In the genomic region with DNA sequence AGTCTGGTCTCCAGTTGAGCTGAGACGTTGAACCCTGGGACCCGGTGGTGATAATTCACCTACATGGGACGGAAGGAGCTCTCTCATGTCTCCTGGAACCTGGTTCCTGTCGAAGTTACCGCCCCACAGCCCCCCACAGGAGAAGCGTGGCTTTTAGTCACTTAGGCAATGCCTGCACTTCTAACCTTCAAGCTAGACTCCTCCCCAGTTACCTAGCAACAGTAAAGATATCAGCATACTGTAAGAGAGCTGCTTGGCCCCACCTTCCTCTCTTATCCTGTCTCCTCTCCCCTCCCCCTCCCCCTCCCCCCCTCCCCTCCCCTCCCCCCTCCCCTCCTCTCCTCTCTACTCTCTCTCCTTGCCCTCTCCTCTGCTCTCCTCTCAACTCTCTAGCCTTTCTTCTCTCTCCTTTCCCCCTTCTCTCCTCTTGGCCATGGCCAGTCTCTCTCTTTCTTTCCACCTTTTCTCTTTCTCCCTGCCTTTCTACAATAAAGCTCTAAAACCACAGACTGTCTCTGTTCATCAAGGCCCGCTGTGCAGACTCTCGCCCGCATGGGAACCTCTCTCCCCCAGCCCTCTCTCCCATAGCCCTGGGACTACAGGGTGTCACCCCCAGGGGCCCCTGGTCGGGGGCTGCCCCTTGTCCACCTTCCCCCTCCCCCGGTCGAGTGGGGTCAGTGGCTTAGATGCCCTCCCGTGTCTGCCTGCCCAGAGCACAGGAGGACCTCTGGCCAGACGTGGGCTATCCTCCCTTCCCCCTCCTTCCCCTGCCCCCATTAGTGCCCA, we compare ENCODE assay signal across 10 mouse cellular contexts.
DNase-seq lines count a peak whose midpoint lies in the region; ATAC-seq and TF ChIP-seq lines count a peak whose summit lies in the region.
"Had no signal": no experiment of that assay in that cellular context is flagged by ENCODE, and none has a peak within 500 bp of the region (broad histone marks: within the 10 kb centered on the region; RNA-seq: fewer than 3 reads in every experiment).

No protein-coding gene starts in this region.

- no peaks in the 10 kb centered on the region for H3K36me3 ChIP-seq in hindbrain, embryonic 10.5 days
- H3K36me3 ChIP-seq in hindbrain, embryonic 14.5 days (replicated peaks; ENCODE audit: control insufficient read depth, insufficient read depth): no peaks in the 10 kb centered on the region
- H3K36me3 ChIP-seq in ES-E14 (ENCODE audit: control insufficient read depth, insufficient read depth, low read length, poor library complexity, severe bottlenecking): no peaks in the 10 kb centered on the region

- H3K4me3 ChIP-seq in hindbrain, embryonic 10.5 days: no peak overlapping the region
- H3K4me3 ChIP-seq in hindbrain, embryonic 14.5 days (replicated peaks; ENCODE audit: low read length): no peak overlapping the region
- H3K4me3 ChIP-seq in ES-E14 (ENCODE audit: insufficient read depth in 1 of 2, low read depth in 1 of 2, low read length in 2 of 2, poor library complexity in 1 of 2, severe bottlenecking in 1 of 2): 0 out of 4 replicates have a peak overlapping the region, but pooled peaks of 1 of the 2 experiments have one; percentile 2

- 23% methylated on average over 14 of the region's 14 CpGs for WGBS in hindbrain, embryonic 10.5 days
- WGBS in hindbrain, embryonic 14.5 days: 29% methylated on average over 14 of the region's 14 CpGs

- peaks cover 10% of the 10 kb centered on the region for H3K4me1 ChIP-seq in hindbrain, embryonic 10.5 days (replicated peaks)
- no peaks in the 10 kb centered on the region for H3K4me1 ChIP-seq in hindbrain, embryonic 14.5 days (replicated peaks; ENCODE audit: control insufficient read depth, insufficient read depth, low read length)
- H3K4me1 ChIP-seq in ES-E14 (ENCODE audit: control insufficient read depth in 2 of 2, insufficient read depth in 2 of 2, low read length in 2 of 2, poor library complexity in 1 of 2): peaks cover 0 to 4% of the 10 kb centered on the region in 2 experiments; a peak in 2 of 4 replicates

- no peak overlapping the region for H3K9ac ChIP-seq in hindbrain, embryonic 14.5 days
- H3K9ac ChIP-seq in ES-E14 (ENCODE audit: insufficient read depth, low read depth, low read length, poor library complexity, severe bottlenecking): peak overlapping the region; percentile 37; the same call in 1 of the 2 replicates

- peak overlapping the region; percentile 29; the same call in 1 of the 2 replicates for H3K27ac ChIP-seq in hindbrain, embryonic 10.5 days
- no peak overlapping the region for H3K27ac ChIP-seq in hindbrain, embryonic 14.5 days
- H3K27ac ChIP-seq in ES-E14 (ENCODE audit: insufficient read depth, low read depth, low read length, poor library complexity, severe bottlenecking): no peak overlapping the region
- H3K27ac ChIP-seq: macrophage had no signal

- no peaks in the 10 kb centered on the region for H3K9me3 ChIP-seq in hindbrain, embryonic 10.5 days
- no peaks in the 10 kb centered on the region for H3K9me3 ChIP-seq in hindbrain, embryonic 14.5 days (ENCODE audit: control insufficient read depth, low read length)
- no peaks in the 10 kb centered on the region for H3K9me3 ChIP-seq in ES-E14 (ENCODE audit: control insufficient read depth, insufficient read depth, low read depth, low read length)

- H3K4me2 ChIP-seq in hindbrain, embryonic 14.5 days (replicated peaks): no peak overlapping the region

- in situ Hi-C loops in ES-E14 (cut with MboI; ENCODE audit: low sequenced_read_pairs in 2 of 2, unreplicated experiment in 2 of 2): no loop called here

- DNase-seq in hindbrain, embryonic 10.5 days (ENCODE audit: low spot score): no peak
- DNase-seq in hindbrain, embryonic 14.5 days (ENCODE audit: low spot score): no peak
- peak; percentile 27 for DNase-seq in ES-E14 (ENCODE audit: low read depth, low spot score)
- DNase-seq in embryo, embryonic 9.5 days (ENCODE audit: extremely low spot score): peak; percentile 22
- DNase-seq in lung, postnatal 10 days: peak; percentile 5
- DNase-seq in layer of hippocampus, postnatal 25 days (ENCODE audit: extremely low spot score in 1 of 2, low spot score in 1 of 2): no peak
- DNase-seq in frontal cortex, postnatal 25 days (ENCODE audit: low spot score in 2 of 2): no peak
- DNase-seq in layer of hippocampus, adult 11-12 months (ENCODE audit: low spot score): no peak
- DNase-seq: right cerebral cortex, postnatal 25 days had no signal

- no peak for ATAC-seq in hindbrain, embryonic 14.5 days (ENCODE audit: low FRiP score)

- no peaks in the 10 kb centered on the region for H3K27me3 ChIP-seq in hindbrain, embryonic 10.5 days (ENCODE audit: insufficient read depth, poor library complexity, severe bottlenecking)
- no peaks in the 10 kb centered on the region for H3K27me3 ChIP-seq in hindbrain, embryonic 14.5 days (ENCODE audit: control insufficient read depth, insufficient read depth, low read length)

TF ChIP-seq in ES-E14, 5 proteins besides CTCF, POLR2A, EP300 and RAD21:
- TF ChIP-seq HCFC1 (IDR thresholded peaks at IDR 0.05; ENCODE audit: borderline replicate concordance, insufficient read depth, low read length) (no peak), MAFK (IDR thresholded peaks at IDR 0.05; ENCODE audit: insufficient read depth, low read depth, low read length) (no peak), ZNF384 (IDR thresholded peaks at IDR 0.05; ENCODE audit: low read depth, low read length) (no peak), ZC3H11A (IDR thresholded peaks at IDR 0.05; ENCODE audit: borderline replicate concordance, low read depth, low read length) (no peak), CHD2 (IDR thresholded peaks at IDR 0.05; ENCODE audit: low read depth, low read length) (no peak)

Comparison
In these comparisons a context has a peak if more than half of its experiments do, and no peak if none do; other contexts are left out.
1. DNase-seq: peak in ES-E14 (single experiment), embryo, embryonic 9.5 days (single experiment) and lung, postnatal 10 days (single experiment); none in hindbrain, embryonic 10.5 days (single experiment), hindbrain, embryonic 14.5 days (single experiment), layer of hippocampus, postnatal 25 days (0 of 2), frontal cortex, postnatal 25 days (0 of 2) and layer of hippocampus, adult 11-12 months (single experiment).